ENCODE assay signal across 18 mouse cellular contexts in the genomic region with DNA sequence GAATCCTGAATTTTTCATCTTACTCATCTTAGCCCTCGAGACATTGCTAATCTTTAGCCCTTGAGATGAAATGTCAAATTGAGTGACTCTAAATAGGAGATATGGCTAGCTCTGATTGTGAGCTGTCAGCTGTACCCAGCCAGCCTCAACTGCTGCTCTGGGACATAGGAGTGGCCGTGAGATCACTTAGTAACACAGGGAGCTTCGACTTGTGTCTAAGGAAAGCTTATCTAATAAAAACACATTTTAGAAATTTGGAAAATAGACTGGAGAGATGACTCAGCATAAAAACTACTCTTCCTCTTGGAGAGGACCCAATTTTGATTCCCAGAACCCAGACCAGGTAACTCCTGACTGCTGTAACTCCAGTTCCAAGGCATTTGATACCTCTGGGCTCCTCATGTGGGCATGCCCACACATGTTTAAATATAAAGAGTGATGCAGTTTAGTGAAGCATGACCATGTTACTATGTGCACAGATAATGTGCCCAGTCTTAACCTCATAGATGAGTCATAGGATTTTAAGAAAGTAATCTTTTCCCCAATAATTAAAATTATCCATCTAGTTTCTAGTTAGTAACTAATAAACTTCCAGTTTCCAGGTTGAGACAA.
DNase-seq lines count a peak whose midpoint lies in the region; ATAC-seq and TF ChIP-seq lines count a peak whose summit lies in the region.
"Had no signal": no experiment of that assay in that cellular context is flagged by ENCODE, and none has a peak within 500 bp of the region (broad histone marks: within the 10 kb centered on the region; RNA-seq: fewer than 3 reads in every experiment).

No protein-coding gene starts in this region.

- H3K9ac ChIP-seq in intestine, embryonic 16.5 days (ENCODE audit: low read depth, low read length), result no peak overlapping the region
- H3K9ac ChIP-seq in intestine, postnatal 0 days (ENCODE audit: low read depth, low read length), result no peak overlapping the region
- no peak overlapping the region for H3K9ac ChIP-seq in MEL (ENCODE audit: control insufficient read depth, low read depth, low read length, poor library complexity, severe bottlenecking)
- H3K9ac ChIP-seq: embryonic facial prominence, embryonic 15.5 days; lung, embryonic 14.5 days had no signal

- peak; percentile 75 to 83 for TF ChIP-seq EP300 in MEL (IDR thresholded peaks at IDR 0.05; ENCODE audit: low read depth in 1 of 2, low read length in 2 of 2)

- no peaks in the 10 kb centered on the region for H3K9me3 ChIP-seq in intestine, embryonic 16.5 days (ENCODE audit: control insufficient read depth, low read length)
- no peaks in the 10 kb centered on the region for H3K9me3 ChIP-seq in intestine, postnatal 0 days (ENCODE audit: control insufficient read depth)
- no peaks in the 10 kb centered on the region for H3K9me3 ChIP-seq in MEL (replicated peaks; ENCODE audit: insufficient read depth, low read length)
- H3K9me3 ChIP-seq: embryonic facial prominence, embryonic 15.5 days; heart, embryonic 10.5 days had no signal

- H3K36me3 ChIP-seq in intestine, embryonic 16.5 days (ENCODE audit: control insufficient read depth, insufficient read depth, low read length), result no peaks in the 10 kb centered on the region
- 0 out of 2 replicates have a peak, but pooled peaks cover 6% of the 10 kb centered on the region for H3K36me3 ChIP-seq in intestine, postnatal 0 days (ENCODE audit: control insufficient read depth, insufficient read depth)
- H3K36me3 ChIP-seq in MEL (ENCODE audit: control insufficient read depth in 1 of 2, insufficient read depth in 2 of 2, low read length in 2 of 2), result peaks cover 0 to 22% of the 10 kb centered on the region in 2 experiments; a peak in 2 of 4 replicates
- H3K36me3 ChIP-seq: embryonic facial prominence, embryonic 15.5 days had no signal

- no peak for TF ChIP-seq POLR2A in MEL (IDR thresholded peaks at IDR 0.05; ENCODE audit: control insufficient read depth in 1 of 2, insufficient read depth in 1 of 2, low read depth in 1 of 2, low read length in 2 of 2, poor library complexity in 1 of 2)
- TF ChIP-seq POLR2A in cerebellum, adult 2 months (IDR thresholded peaks at IDR 0.05; ENCODE audit: borderline replicate concordance, insufficient read depth, low read length), result no peak

- H3K4me2 ChIP-seq in intestine, embryonic 16.5 days (ENCODE audit: low read depth, low read length), result no peak overlapping the region
- H3K4me2 ChIP-seq in intestine, postnatal 0 days (replicated peaks; ENCODE audit: low read depth), result no peak overlapping the region
- H3K4me2 ChIP-seq: embryonic facial prominence, embryonic 15.5 days; lung, embryonic 14.5 days; midbrain, embryonic 11.5 days had no signal

- TF ChIP-seq CTCF in intestine, postnatal 0 days (IDR thresholded peaks at IDR 0.05; ENCODE audit: low read depth), result no peak
- TF ChIP-seq CTCF in MEL (IDR thresholded peaks at IDR 0.05 in 2 of 3, conservative IDR thresholded peaks at IDR 0.05 in 1 of 3; ENCODE audit: control insufficient read depth in 1 of 3, insufficient read depth in 1 of 3, low read depth in 2 of 3, low read length in 3 of 3, poor library complexity in 1 of 3, severe bottlenecking in 1 of 3), result no peak
- TF ChIP-seq CTCF in cerebellum, adult 2 months (IDR thresholded peaks at IDR 0.05; ENCODE audit: borderline replicate concordance, insufficient read depth, low read depth, low read length), result no peak

- TF ChIP-seq RAD21 in MEL (IDR thresholded peaks at IDR 0.05; ENCODE audit: low read depth, low read length), result no peak

- H3K27ac ChIP-seq in intestine, embryonic 16.5 days (ENCODE audit: low read length), result no peak overlapping the region
- no peak overlapping the region for H3K27ac ChIP-seq in intestine, postnatal 0 days (ENCODE audit: low read depth, low read length)
- no peak overlapping the region for H3K27ac ChIP-seq in MEL (ENCODE audit: control insufficient read depth, low read depth, low read length)
- no peak overlapping the region for H3K27ac ChIP-seq in cerebellum, adult 2 months (ENCODE audit: insufficient read depth, low read length)
- H3K27ac ChIP-seq: embryonic facial prominence, embryonic 15.5 days; heart, embryonic 10.5 days had no signal

- peak; percentile 70 for DNase-seq in MEL (ENCODE audit: low read depth, low spot score)
- DNase-seq in left cerebral cortex, adult 18-20 months (ENCODE audit: low spot score in 2 of 2), result no peak
- no peak for DNase-seq in cerebellum, adult 2 months
- DNase-seq: cerebellum, postnatal 36 days; heart, postnatal 4 days; kidney, postnatal 10 days; left cerebral cortex, postnatal 4 days; lung, embryonic 14.5 days; right cerebral cortex, postnatal 25 days had no signal

- no peaks in the 10 kb centered on the region for H3K79me2 ChIP-seq in MEL (ENCODE audit: control insufficient read depth, insufficient read depth, low read length, poor library complexity)

- WGBS in intestine, embryonic 16.5 days, result 87% methylated on average over 3 of the region's 3 CpGs
- 84% methylated on average over 3 of the region's 3 CpGs for WGBS in intestine, postnatal 0 days
- 93% methylated on average over 3 of the region's 3 CpGs for WGBS in cerebellum, adult 2 months

- H3K27me3 ChIP-seq in intestine, embryonic 16.5 days (replicated peaks; ENCODE audit: control insufficient read depth, insufficient read depth, low read length), result no peaks in the 10 kb centered on the region
- H3K27me3 ChIP-seq in intestine, postnatal 0 days (replicated peaks; ENCODE audit: control insufficient read depth, insufficient read depth, low read length), result no peaks in the 10 kb centered on the region
- no peaks in the 10 kb centered on the region for H3K27me3 ChIP-seq in MEL (ENCODE audit: control insufficient read depth in 1 of 2, insufficient read depth in 2 of 2, low read length in 2 of 2)
- no peaks in the 10 kb centered on the region for H3K27me3 ChIP-seq in cerebellum, adult 2 months (ENCODE audit: control insufficient read depth, insufficient read depth, low read length)
- H3K27me3 ChIP-seq: embryonic facial prominence, embryonic 15.5 days had no signal

- no peaks in the 10 kb centered on the region for H3K4me1 ChIP-seq in intestine, embryonic 16.5 days (ENCODE audit: control insufficient read depth, insufficient read depth, low read length)
- H3K4me1 ChIP-seq in intestine, postnatal 0 days (replicated peaks; ENCODE audit: control insufficient read depth, insufficient read depth, low read length), result no peaks in the 10 kb centered on the region
- peaks cover 9 to 17% of the 10 kb centered on the region in 2 experiments for H3K4me1 ChIP-seq in MEL (ENCODE audit: control insufficient read depth in 1 of 2, insufficient read depth in 2 of 2, low read length in 2 of 2)
- H3K4me1 ChIP-seq in cerebellum, adult 2 months (ENCODE audit: control insufficient read depth, insufficient read depth, low read length), result no peaks in the 10 kb centered on the region
- H3K4me1 ChIP-seq: embryonic facial prominence, embryonic 15.5 days had no signal

- ATAC-seq in intestine, embryonic 16.5 days, result peak; percentile 68
- ATAC-seq in intestine, postnatal 0 days, result no peak
- peak; percentile 95 for ATAC-seq in erythroid progenitor cell, adult 5-6 weeks (replicated peaks; ENCODE audit: low FRiP score, poor library complexity, severe bottlenecking)
- ATAC-seq in megakaryocyte progenitor cell, adult 5-6 weeks (replicated peaks; ENCODE audit: poor library complexity), result peak; percentile 85
- ATAC-seq: forebrain, embryonic 16.5 days; inflammation-experienced regulatory T-cells, adult 6 months had no signal

- no peak overlapping the region for H3K4me3 ChIP-seq in intestine, embryonic 16.5 days (ENCODE audit: low read length)
- H3K4me3 ChIP-seq in intestine, postnatal 0 days (ENCODE audit: low read depth, low read length), result no peak overlapping the region
- no peak overlapping the region for H3K4me3 ChIP-seq in MEL (ENCODE audit: control insufficient read depth in 1 of 2, insufficient read depth in 1 of 2, low read depth in 2 of 2, low read length in 2 of 2)
- no peak overlapping the region for H3K4me3 ChIP-seq in cerebellum, adult 2 months (replicated peaks; ENCODE audit: insufficient read depth, low read depth, low read length)
- H3K4me3 ChIP-seq: embryonic facial prominence, embryonic 15.5 days; heart, embryonic 10.5 days had no signal

TF ChIP-seq in MEL, 35 proteins besides CTCF, POLR2A, EP300 and RAD21 (continues in another document):
- no peak for TF ChIP-seq KAT2A (conservative IDR thresholded peaks at IDR 0.05; ENCODE audit: low read depth, low read length)
- peak; percentile 90; the same call in 1 of the 2 replicates for TF ChIP-seq MAFK (IDR thresholded peaks at IDR 0.05; ENCODE audit: borderline replicate concordance, low read depth, low read length)
- no peak for TF ChIP-seq MYB (IDR thresholded peaks at IDR 0.05; ENCODE audit: low read depth, low read length)
- TF ChIP-seq TCF12 (IDR thresholded peaks at IDR 0.05; ENCODE audit: low read depth, low read length), result peak; percentile 85
- no peak for TF ChIP-seq MYC (IDR thresholded peaks at IDR 0.05; ENCODE audit: low read depth, low read length)
- 0 out of 2 replicates have a peak, but pooled peaks have one; percentile 26 for TF ChIP-seq MXI1 (IDR thresholded peaks at IDR 0.05; ENCODE audit: low read depth, low read length)
- TF ChIP-seq HCFC1 (IDR thresholded peaks at IDR 0.05; ENCODE audit: low read depth, low read length), result no peak
- no peak for TF ChIP-seq MAX (IDR thresholded peaks at IDR 0.05; ENCODE audit: low read length)
- no peak for TF ChIP-seq UBTF (IDR thresholded peaks at IDR 0.05; ENCODE audit: borderline replicate concordance, insufficient read depth, low read depth, low read length)
- TF ChIP-seq CHD1 (IDR thresholded peaks at IDR 0.05; ENCODE audit: low read depth, low read length), result no peak
- peak; percentile 61 for TF ChIP-seq SIN3A (IDR thresholded peaks at IDR 0.05; ENCODE audit: low read length)
- TF ChIP-seq USF1 (IDR thresholded peaks at IDR 0.05; ENCODE audit: low read depth, low read length), result no peak
- peak; percentile 51 for TF ChIP-seq TAL1 (IDR thresholded peaks at IDR 0.05; ENCODE audit: low read length)
- TF ChIP-seq ZNF384 (IDR thresholded peaks at IDR 0.05; ENCODE audit: low read depth, low read length), result no peak
- TF ChIP-seq ETS1 (IDR thresholded peaks at IDR 0.05; ENCODE audit: low read depth, low read length), result peak; percentile 94
- peak; percentile 53; the same call in 1 of the 2 replicates for TF ChIP-seq GATA1 (IDR thresholded peaks at IDR 0.05; ENCODE audit: low read depth, low read length)
- no peak for TF ChIP-seq USF2 (IDR thresholded peaks at IDR 0.05; ENCODE audit: borderline replicate concordance in 1 of 2, insufficient read depth in 1 of 2, low read depth in 1 of 2, low read length in 2 of 2)
- TF ChIP-seq NRF1 (IDR thresholded peaks at IDR 0.05; ENCODE audit: insufficient read depth, low read depth, low read length, poor library complexity, severe bottlenecking), result no peak
- no peak for TF ChIP-seq GABPA (IDR thresholded peaks at IDR 0.05; ENCODE audit: low read depth, low read length)
- no peak for TF ChIP-seq CHD2 (IDR thresholded peaks at IDR 0.05; ENCODE audit: low read length)
- TF ChIP-seq E2F4 (IDR thresholded peaks at IDR 0.05; ENCODE audit: borderline replicate concordance, low read depth, low read length), result no peak
